36 mouse cellular contexts compared by ENCODE assay signal in genomic region chr8:104766485-104766884, GRCm38 (mm10). TPM values are rescaled to one million over a fixed set of nuclear protein-coding genes. Genes with fewer than 3 reads are reported as not detected.
A peak's percentile ranks its signal among the peaks of the same experiment; 100 is the strongest.
DNase-seq lines count a peak whose midpoint lies in the region; ATAC-seq and TF ChIP-seq lines count a peak whose summit lies in the region.
"Had no signal": no experiment of that assay in that cellular context is flagged by ENCODE, and none has a peak within 500 bp of the region (broad histone marks: within the 10 kb centered on the region; RNA-seq: fewer than 3 reads in every experiment).

No protein-coding gene starts in this region.

- no peaks in the 10 kb centered on the region for H3K36me3 ChIP-seq in forebrain, postnatal 0 days (ENCODE audit: insufficient read depth)
- H3K36me3 ChIP-seq in forebrain, embryonic 12.5 days (replicated peaks): no peaks in the 10 kb centered on the region
- H3K36me3 ChIP-seq: forebrain, embryonic 10.5 days; G1E; heart, embryonic 10.5 days; heart, embryonic 13.5 days had no signal

- TF ChIP-seq CTCF in forebrain, postnatal 0 days (IDR thresholded peaks at IDR 0.05; ENCODE audit: low read depth): no peak

- ATAC-seq in forebrain, postnatal 0 days: peak; percentile 84
- ATAC-seq in forebrain, embryonic 12.5 days (ENCODE audit: low FRiP score): no peak
- ATAC-seq: hindbrain, postnatal 0 days; inflammation-experienced regulatory T-cells, adult 6 months; intestine, embryonic 16.5 days; Patski had no signal

- no peak overlapping the region for H3K9ac ChIP-seq in forebrain, postnatal 0 days
- no peak overlapping the region for H3K9ac ChIP-seq in forebrain, embryonic 12.5 days
- H3K9ac ChIP-seq: heart, embryonic 13.5 days; hindbrain, embryonic 14.5 days had no signal

- DNase-seq in embryo, embryonic 10 days (ENCODE audit: low spot score): peak; percentile 2
- DNase-seq in embryo, embryonic 9.5 days (ENCODE audit: extremely low spot score): no peak
- peak; percentile 49 for DNase-seq in forebrain, postnatal 0 days
- DNase-seq in layer of hippocampus, adult 9-11 months: peak; percentile 60
- no peak for DNase-seq in layer of hippocampus, adult 9-10 months (ENCODE audit: low spot score)
- no peak for DNase-seq in urinary bladder, postnatal 10 days (ENCODE audit: low spot score)
- DNase-seq: adrenal gland, postnatal 10 days; adrenal gland, postnatal 36 days; B cell, adult 2 months; cerebellum, adult 11-12 months; cerebellum, adult 9-10 months; cerebellum, postnatal 25 days; embryo, embryonic 11 days; gastrocnemius, postnatal 10 days; gastrocnemius, postnatal 36 days; heart, adult 2 months; heart, postnatal 14 days; heart, postnatal 4 days had no signal

- no peak overlapping the region for H3K27ac ChIP-seq in forebrain, postnatal 0 days (ENCODE audit: low read depth, low read length)
- no peak overlapping the region for H3K27ac ChIP-seq in forebrain, embryonic 12.5 days
- H3K27ac ChIP-seq: forebrain, embryonic 10.5 days; heart, adult 2 months; heart, embryonic 10.5 days; heart, embryonic 13.5 days; hindbrain, embryonic 14.5 days; hindbrain, postnatal 0 days had no signal

- no peak overlapping the region for H3K4me3 ChIP-seq in forebrain, postnatal 0 days (ENCODE audit: low read depth, low read length)
- H3K4me3 ChIP-seq in forebrain, embryonic 12.5 days (replicated peaks): no peak overlapping the region
- H3K4me3 ChIP-seq: forebrain, embryonic 10.5 days; heart, adult 2 months; heart, embryonic 10.5 days; heart, embryonic 13.5 days had no signal

- no peaks in the 10 kb centered on the region for H3K4me1 ChIP-seq in forebrain, postnatal 0 days (ENCODE audit: insufficient read depth)
- H3K4me1 ChIP-seq in forebrain, embryonic 12.5 days: no peaks in the 10 kb centered on the region
- H3K4me1 ChIP-seq: forebrain, embryonic 10.5 days; heart, embryonic 10.5 days; heart, embryonic 13.5 days had no signal

- 57% methylated on average over 4 of the region's 4 CpGs for WGBS in forebrain, postnatal 0 days
- 77% methylated on average over 4 of the region's 4 CpGs for WGBS in forebrain, embryonic 12.5 days

- no peaks in the 10 kb centered on the region for H3K9me3 ChIP-seq in forebrain, postnatal 0 days (ENCODE audit: low read length)
- H3K9me3 ChIP-seq in forebrain, embryonic 12.5 days: no peaks in the 10 kb centered on the region
- H3K9me3 ChIP-seq: forebrain, embryonic 10.5 days; G1E; heart, embryonic 13.5 days had no signal

- H3K4me2 ChIP-seq in forebrain, postnatal 0 days (ENCODE audit: low read depth): no peak overlapping the region
- H3K4me2 ChIP-seq in forebrain, embryonic 12.5 days: no peak overlapping the region
- H3K4me2 ChIP-seq: heart, embryonic 13.5 days; hindbrain, embryonic 14.5 days had no signal

- no peaks in the 10 kb centered on the region for H3K27me3 ChIP-seq in forebrain, postnatal 0 days (ENCODE audit: insufficient read depth, low read length)
- H3K27me3 ChIP-seq in forebrain, embryonic 12.5 days: no peaks in the 10 kb centered on the region
- H3K27me3 ChIP-seq: heart, embryonic 13.5 days had no signal

RNA-seq across cellular contexts. Expression of gene Ces2a, which starts 32.7 kb away (rescaled TPM):
- total RNA-seq in forebrain, postnatal 0 days (2014; rRNA removed): not detected in 2 replicates
- not detected in 2 replicates for polyA plus RNA-seq in forebrain, postnatal 0 days (2015; fragmentation: Nextera tagmentation; extraction: Ambion mirVana)
- polyA plus RNA-seq in forebrain, embryonic 12.5 days (2016; fragmentation: Nextera tagmentation; extraction: Ambion mirVana): not detected in 2 replicates
- total RNA-seq: adrenal gland, adult 18-20 months; adrenal gland, postnatal 36 days; CH12.LX; common myeloid progenitor, adult 5-6 weeks; G1E; gastrocnemius, adult 18-20 months; gastrocnemius, postnatal 10 days; gastrocnemius, postnatal 36 days; granulocyte monocyte progenitor cell, adult 5-6 weeks; heart, adult 2 months; heart, postnatal 14 days; heart, postnatal 4 days; hindbrain, postnatal 0 days had no signal
- polyA plus RNA-seq: embryonic facial prominence, embryonic 11.5 days; embryonic facial prominence, embryonic 14.5 days; forebrain, embryonic 10.5 days; G1E; heart, adult 2 months; heart, embryonic 10.5 days; heart, embryonic 13.5 days; hindbrain, embryonic 11.5 days; hindbrain, embryonic 14.5 days; hindbrain, postnatal 0 days; inflammation-experienced regulatory T-cells, adult 6 months; Patski had no signal

Comparison
In these comparisons a context has a peak if more than half of its experiments do, and no peak if none do; other contexts are left out.
1. DNase-seq: peak in embryo, embryonic 10 days (single experiment), forebrain, postnatal 0 days (single experiment) and layer of hippocampus, adult 9-11 months (single experiment); none in embryo, embryonic 9.5 days (single experiment), layer of hippocampus, adult 9-10 months (single experiment) and urinary bladder, postnatal 10 days (single experiment).